Mouse (Mus musculus): Measurements from ENCODE around the gene Rec8. TPM values are rescaled to one million over a fixed set of nuclear protein-coding genes. Genes with fewer than 3 reads are reported as not detected.

Rec8 gene
- polyA plus RNA-seq, 1 experiment from 2014 or later = 4.2 TPM

- Histone ChIP-seq H3K9ac (replicated peaks; ENCODE audit: low read length) (peak overlapping the region; percentile 18), H3K27me3 (ENCODE audit: control insufficient read depth, insufficient read depth, low read length) (no peaks in the 10 kb centered on the region), H3K4me1 (ENCODE audit: control insufficient read depth, insufficient read depth, low read length) (no peaks in the 10 kb centered on the region), H3K4me2 (ENCODE audit: low read depth, low read length) (peak overlapping the region; percentile 35), H3K4me3 (ENCODE audit: low read depth, low read length) (peak overlapping the region; percentile 70), H3K9me3 (replicated peaks; ENCODE audit: control insufficient read depth, low read length) (no peaks in the 10 kb centered on the region), H3K36me3 (replicated peaks; ENCODE audit: control insufficient read depth, insufficient read depth, low read depth, low read length) (peaks cover 5% of the 10 kb centered on the region), H3K27ac (replicated peaks; ENCODE audit: low read depth, low read length) (no peak overlapping the region; the same call in 1 of the 2 replicates)
- 78% methylated on average over 7 of the region's 7 CpGs for WGBS
- DNase-seq (ENCODE audit: low spot score) = no peak
- ATAC-seq (replicated peaks; ENCODE audit: insufficient number of reproducible peaks, low FRiP score, low TSS enrichment, low read depth) = no peak
These were observed 54.9 kb downstream of the Rec8 start for GRCm38 (mm10) chr14:55672741-55673060.

Other genes with a start within 250 kb of the Rec8 start
- gene Dhrs4, start 139.3 kb upstream of the Rec8 start, polyA plus RNA-seq (2014; fragmentation: Nextera tagmentation; extraction: Ambion mirVana) = 49.5 and 58.3 TPM in 2 replicates
- gene Carmil3, start 127.4 kb upstream of the Rec8 start, polyA plus RNA-seq (2014; fragmentation: Nextera tagmentation; extraction: Ambion mirVana) = 4.9 TPM in 2 replicates
- gene Cpne6, start 107.6 kb upstream of the Rec8 start, polyA plus RNA-seq (2014; fragmentation: Nextera tagmentation; extraction: Ambion mirVana) = 0.24 and 0.29 TPM in 2 replicates
- not detected in 2 replicates for gene Nrl, start 93.1 kb upstream of the Rec8 start, polyA plus RNA-seq (2014; fragmentation: Nextera tagmentation; extraction: Ambion mirVana)
- gene Pck2, start 77.8 kb upstream of the Rec8 start, polyA plus RNA-seq (2014; fragmentation: Nextera tagmentation; extraction: Ambion mirVana) = 12.7 and 14.6 TPM in 2 replicates
- 69.7 and 76.6 TPM in 2 replicates for gene Dcaf11, start 58.0 kb upstream of the Rec8 start, polyA plus RNA-seq (2014; fragmentation: Nextera tagmentation; extraction: Ambion mirVana)
- gene A730061H03Rik, start 57.6 kb upstream of the Rec8 start, polyA plus RNA-seq (2014; fragmentation: Nextera tagmentation; extraction: Ambion mirVana) = not detected in 2 replicates
- gene Fitm1, start 42.4 kb upstream of the Rec8 start, polyA plus RNA-seq (2014; fragmentation: Nextera tagmentation; extraction: Ambion mirVana) = 3.6 and 5.9 TPM in 2 replicates
- 136 and 139 TPM in 2 replicates for gene Psme1, start 39.9 kb upstream of the Rec8 start, polyA plus RNA-seq (2014; fragmentation: Nextera tagmentation; extraction: Ambion mirVana)
- gene Emc9, start 32.7 kb upstream of the Rec8 start, polyA plus RNA-seq (2014; fragmentation: Nextera tagmentation; extraction: Ambion mirVana) = 3.8 and 5.3 TPM in 2 replicates
- 237 and 259 TPM in 2 replicates for gene Psme2, start 26.9 kb upstream of the Rec8 start, polyA plus RNA-seq (2014; fragmentation: Nextera tagmentation; extraction: Ambion mirVana)
- gene Rnf31, start 26.3 kb upstream of the Rec8 start, polyA plus RNA-seq (2014; fragmentation: Nextera tagmentation; extraction: Ambion mirVana) = 9.7 and 11.8 TPM in 2 replicates
- 4.9 and 5.2 TPM in 2 replicates for gene Irf9, start 14.5 kb upstream of the Rec8 start, polyA plus RNA-seq (2014; fragmentation: Nextera tagmentation; extraction: Ambion mirVana)
- gene Ipo4, start 17.9 kb downstream of the Rec8 start, polyA plus RNA-seq (2014; fragmentation: Nextera tagmentation; extraction: Ambion mirVana) = 85.0 and 86.9 TPM in 2 replicates
- gene Gm49378, start 19.9 kb downstream of the Rec8 start, polyA plus RNA-seq (2014; fragmentation: Nextera tagmentation; extraction: Ambion mirVana) = 2.6 and 3.5 TPM in 2 replicates
- gene Tm9sf1, start 25.8 kb downstream of the Rec8 start, polyA plus RNA-seq (2014; fragmentation: Nextera tagmentation; extraction: Ambion mirVana) = 68.4 and 70.2 TPM in 2 replicates
- 0.38 and 0.84 TPM in 2 replicates for gene Tssk4, start 32.1 kb downstream of the Rec8 start, polyA plus RNA-seq (2014; fragmentation: Nextera tagmentation; extraction: Ambion mirVana)
- gene Mdp1, start 42.5 kb downstream of the Rec8 start, polyA plus RNA-seq (2014; fragmentation: Nextera tagmentation; extraction: Ambion mirVana) = 62.5 and 63.6 TPM in 2 replicates
- gene Gmpr2, start 53.9 kb downstream of the Rec8 start, polyA plus RNA-seq (2014; fragmentation: Nextera tagmentation; extraction: Ambion mirVana) = 60.7 and 67.7 TPM in 2 replicates
- gene Nedd8, start 54.1 kb downstream of the Rec8 start, polyA plus RNA-seq (2014; fragmentation: Nextera tagmentation; extraction: Ambion mirVana) = 622 and 636 TPM in 2 replicates
- 61.3 and 67.7 TPM in 2 replicates for gene Tinf2, start 63.8 kb downstream of the Rec8 start, polyA plus RNA-seq (2014; fragmentation: Nextera tagmentation; extraction: Ambion mirVana)
- 1.1 and 1.5 TPM in 2 replicates for gene Tgm1, start 95.9 kb downstream of the Rec8 start, polyA plus RNA-seq (2014; fragmentation: Nextera tagmentation; extraction: Ambion mirVana)
- gene Rabggta, start 104.2 kb downstream of the Rec8 start, polyA plus RNA-seq (2014; fragmentation: Nextera tagmentation; extraction: Ambion mirVana) = 19.9 and 21.5 TPM in 2 replicates
- gene Dhrs1, start 127.7 kb downstream of the Rec8 start, polyA plus RNA-seq (2014; fragmentation: Nextera tagmentation; extraction: Ambion mirVana) = 75.9 and 84.8 TPM in 2 replicates
- gene Nop9, start 127.7 kb downstream of the Rec8 start, polyA plus RNA-seq (2014; fragmentation: Nextera tagmentation; extraction: Ambion mirVana) = 53.8 and 59.4 TPM in 2 replicates
- 0.18 and 0.35 TPM in 2 replicates for gene Cideb, start 140.4 kb downstream of the Rec8 start, polyA plus RNA-seq (2014; fragmentation: Nextera tagmentation; extraction: Ambion mirVana)
- 0.31 and 0.34 TPM in 2 replicates for gene Ltb4r2, start 143.4 kb downstream of the Rec8 start, polyA plus RNA-seq (2014; fragmentation: Nextera tagmentation; extraction: Ambion mirVana)
- not detected in 2 replicates for gene Ltb4r1, start 147.9 kb downstream of the Rec8 start, polyA plus RNA-seq (2014; fragmentation: Nextera tagmentation; extraction: Ambion mirVana)
- gene Adcy4, start 166.1 kb downstream of the Rec8 start, polyA plus RNA-seq (2014; fragmentation: Nextera tagmentation; extraction: Ambion mirVana) = 10.6 and 13.0 TPM in 2 replicates
- 33.7 and 38.8 TPM in 2 replicates for gene Ripk3, start 170.8 kb downstream of the Rec8 start, polyA plus RNA-seq (2014; fragmentation: Nextera tagmentation; extraction: Ambion mirVana)
- 53.7 and 61.6 TPM in 2 replicates for gene Nfatc4, start 205.1 kb downstream of the Rec8 start, polyA plus RNA-seq (2014; fragmentation: Nextera tagmentation; extraction: Ambion mirVana)
- 13.6 and 19.4 TPM in 2 replicates for gene Nynrin, start 236.0 kb downstream of the Rec8 start, polyA plus RNA-seq (2014; fragmentation: Nextera tagmentation; extraction: Ambion mirVana)